Mouse (Mus musculus) spleen, adult 2 months (tissue): ENCODE measurements around the gene Asgr1. TPM values are rescaled to one million over a fixed set of nuclear protein-coding genes. Genes with fewer than 3 reads are reported as not detected.
"Not testable (repeated sequence)": the region's sequence is repeated elsewhere in the genome, so short reads cannot be mapped to it uniquely, and the experiment has no call there.

ENCODE experiments used
- DNase-seq, 2 experiments: peaks; one replicate each; pipeline versions ENCODE4 v3.0.0 to v3.0.0-alpha.2; 2012 to 2021; ENCODE audit warnings: low spot score in 2 of 2, low read depth in 1 of 2
- H3K27ac ChIP-seq: fragments of 200-500 bp; 2 replicates; pipeline ENCODE4 v1.5.1; 2012; ENCODE audit warnings: low read length, inconsistent platforms; ENCODE audit not compliant: insufficient read depth
- H3K27me3 ChIP-seq: fragments of 200-500 bp; 2 replicates; pipeline ENCODE4 v1.6.1; 2012; ENCODE audit warnings: mild to moderate bottlenecking, moderate library complexity, low read length, inconsistent platforms; ENCODE audit not compliant: control insufficient read depth, insufficient read depth
- H3K36me3 ChIP-seq: fragments of 200-500 bp; 2 replicates; pipeline ENCODE4 v1.6.1; 2012; ENCODE audit warnings: mild to moderate bottlenecking, low read length, inconsistent platforms; ENCODE audit not compliant: control insufficient read depth, insufficient read depth
- H3K4me1 ChIP-seq: fragments of 200-500 bp; 2 replicates; pipeline ENCODE4 v1.6.1; 2011; ENCODE audit warnings: inconsistent platforms; ENCODE audit not compliant: control insufficient read depth, insufficient read depth, insufficient read length
- H3K4me3 ChIP-seq: fragments of 200-500 bp; 2 replicates; pipeline ENCODE4 v1.5.1; 2011; ENCODE audit warnings: mild to moderate bottlenecking, inconsistent platforms; ENCODE audit not compliant: insufficient read depth, insufficient read length; ENCODE audit errors: extremely low read depth
- CTCF ChIP-seq: fragments of 200-500 bp; IDR thresholded peaks from 2 replicates; pipeline ENCODE4 v1.5.1; 2011; ENCODE audit warnings: mild to moderate bottlenecking, inconsistent platforms; ENCODE audit not compliant: insufficient read depth, insufficient read length, insufficient replicate concordance; ENCODE audit errors: extremely low read depth
- POLR2A ChIP-seq: fragments of 200-500 bp; IDR thresholded peaks from 2 replicates; pipeline ENCODE4 v1.6.1; 2011; ENCODE audit warnings: low read depth, low read length, inconsistent platforms
- WGBS: fragments of 180-500 bp; shearing (Covaris S2); methylation state at CpG from one replicate; pipeline ENCODE4 v1.1.7; 2018; 5-methylcytosine and 5-hydroxymethylcytosine counted together
- polyA plus RNA-seq: library from polyadenylated mRNA; depleted of rRNA; stranded (reverse); fragments of >200 nt; gene quantifications from 2 replicates; pipeline ENCODE4 v1.2.3, GENCODE M21; 2012

Gene Asgr1
- polyA plus RNA-seq, 1 experiment: not detected

GRCm38 (mm10) chr11:70057805-70058204 lies 3.9 kb downstream of the Asgr1 start:
- Histone ChIP-seq H3K4me1 (no peaks in the 10 kb centered on the region), H3K36me3 (no peaks in the 10 kb centered on the region), H3K27me3 (no peaks in the 10 kb centered on the region), H3K27ac (no peak overlapping the region), H3K4me3 (no peak overlapping the region)
- no peak for TF ChIP-seq CTCF
- no peak for TF ChIP-seq POLR2A
- WGBS: 92% methylated on average over 9 of the region's 9 CpGs
- DNase-seq: no peak

- H3K4me3 ChIP-seq: no peak overlapping the region
- no peaks in the 10 kb centered on the region for H3K36me3 ChIP-seq
- no peak for TF ChIP-seq POLR2A
- TF ChIP-seq CTCF: no peak
- no peaks in the 10 kb centered on the region for H3K27me3 ChIP-seq
- no peak overlapping the region for H3K27ac ChIP-seq
- WGBS: 79% methylated on average over 6 of the region's 6 CpGs
- DNase-seq: no peak
- no peaks in the 10 kb centered on the region for H3K4me1 ChIP-seq
These were observed 6.0 kb downstream of the Asgr1 start for GRCm38 (mm10) chr11:70059930-70060329.

- no peak for TF ChIP-seq POLR2A
- Histone ChIP-seq H3K27ac (no peak overlapping the region), H3K4me1 (no peaks in the 10 kb centered on the region), H3K4me3 (no peak overlapping the region), H3K27me3 (no peaks in the 10 kb centered on the region), H3K36me3 (no peaks in the 10 kb centered on the region)
- DNase-seq: no peak
- 71% methylated on average over 3 of the region's 3 CpGs for WGBS
These were observed 9.2 kb downstream of the Asgr1 start for GRCm38 (mm10) chr11:70063053-70063452.

GRCm38 (mm10) chr11:70066701-70067100 lies 12.8 kb downstream of the Asgr1 start:
- Histone ChIP-seq H3K4me3 (no peak overlapping the region), H3K36me3 (no peaks in the 10 kb centered on the region), H3K4me1 (no peaks in the 10 kb centered on the region), H3K27ac (no peak overlapping the region), H3K27me3 (no peaks in the 10 kb centered on the region)
- DNase-seq: no peak
- TF ChIP-seq CTCF: no peak
- no peak for TF ChIP-seq POLR2A
- WGBS: 70% methylated on average over 4 of the region's 4 CpGs

GRCm38 (mm10) chr11:70068245-70068644 lies 14.4 kb downstream of the Asgr1 start:
- Histone ChIP-seq H3K27ac (no peak overlapping the region), H3K4me3 (no peak overlapping the region), H3K27me3 (no peaks in the 10 kb centered on the region), H3K4me1 (no peaks in the 10 kb centered on the region), H3K36me3 (no peaks in the 10 kb centered on the region)
- DNase-seq: no peak
- TF ChIP-seq CTCF: no peak
- 88% methylated on average over 3 of the region's 3 CpGs for WGBS

- WGBS: 88% methylated on average over 6 of the region's 6 CpGs
- DNase-seq: no peak
These were observed 16.2 kb downstream of the Asgr1 start for GRCm38 (mm10) chr11:70070057-70070456.

GRCm38 (mm10) chr11:70070603-70071002 lies 16.7 kb downstream of the Asgr1 start:
- DNase-seq, H3K27me3 ChIP-seq, H3K4me3 ChIP-seq, H3K4me1 ChIP-seq, H3K27ac ChIP-seq, H3K36me3 ChIP-seq: not testable (repeated sequence)
- WGBS: 31% methylated on average over 3 of the region's 3 CpGs

More at GRCm38 (mm10) chr11:70070057-70070456, 16.2 kb downstream of the Asgr1 start:
- H3K27ac ChIP-seq: no peak overlapping the region
- no peaks in the 10 kb centered on the region for H3K4me1 ChIP-seq
- H3K27me3 ChIP-seq: no peaks in the 10 kb centered on the region
- H3K36me3 ChIP-seq: no peaks in the 10 kb centered on the region
- no peak overlapping the region for H3K4me3 ChIP-seq
- no peak for TF ChIP-seq CTCF
- no peak for TF ChIP-seq POLR2A
